Mouse (Mus musculus) naive thymus-derived CD4-positive, alpha-beta T cell, adult 5 months (primary cell): ENCODE measurements around the gene Vmn1r188. TPM values are rescaled to one million over a fixed set of nuclear protein-coding genes. Genes with fewer than 3 reads are reported as not detected.

Experiments used
- polyA plus RNA-seq: library from polyadenylated mRNA; unstranded; fragments of 100-300 nt; shearing (Covaris generic); gene quantifications from one replicate; pipeline ENCODE4 v1.2.1, GENCODE M21; 2017

Vmn1r188 gene
- polyA plus RNA-seq, result not detected

GRCm38 (mm10) chr13:22084140-22084539 lies at the start of gene Vmn1r188:
Gene Vmn1r188, plus strand, starts transcription at chr13:22084440.

GRCm38 (mm10) chr13:22035267-22036148 lies 48.7 kb upstream of the Vmn1r188 start, which contains the start of the genes Hist1h2ah and Hist1h2bk:
Gene Hist1h2ah, minus strand, starts transcription at chr13:22035568.
Gene Hist1h2bk, plus strand, starts transcription at chr13:22035870.

GRCm38 (mm10) chr13:22041142-22041536 lies 43.1 kb upstream of the Vmn1r188 start, which contains the start of gene Hist1h4i:
Gene Hist1h4i, minus strand, starts transcription at chr13:22041362.

GRCm38 (mm10) chr13:22042568-22043502 lies 41.4 kb upstream of the Vmn1r188 start, which contains the start of the genes Hist1h2ag and Hist1h2bj:
Gene Hist1h2ag, minus strand, starts transcription at chr13:22042944.
Gene Hist1h2bj, plus strand, starts transcription at chr13:22043214.

GRCm38 (mm10) chr13:22105724-22106123 lies 21.5 kb downstream of the Vmn1r188 start, which contains the start of gene Vmn1r189:
Gene Vmn1r189, minus strand, starts transcription at chr13:22105824.

Other genes with a start within 250 kb of the Vmn1r188 start
- 0.66 TPM for gene Zfp184, start 139.3 kb upstream of the Vmn1r188 start, polyA plus RNA-seq
- not detected for gene Pom121l2, start 103.2 kb upstream of the Vmn1r188 start, polyA plus RNA-seq
- 0.34 TPM for gene Prss16, start 74.7 kb upstream of the Vmn1r188 start, polyA plus RNA-seq
- not detected for gene Hist1h2ah, start 48.9 kb upstream of the Vmn1r188 start, polyA plus RNA-seq
- gene Hist1h2bk, start 48.6 kb upstream of the Vmn1r188 start, polyA plus RNA-seq, result not detected
- gene Hist1h4i, start 43.1 kb upstream of the Vmn1r188 start, polyA plus RNA-seq, result 10.6 TPM
- gene Hist1h2ag, start 41.5 kb upstream of the Vmn1r188 start, polyA plus RNA-seq, result not detected
- 2.5 TPM for gene Hist1h2bj, start 41.2 kb upstream of the Vmn1r188 start, polyA plus RNA-seq
- not detected for gene Vmn1r189, start 21.4 kb downstream of the Vmn1r188 start, polyA plus RNA-seq
- not detected for gene Vmn1r191, start 99.5 kb downstream of the Vmn1r188 start, polyA plus RNA-seq
- gene Vmn1r192, start 106.7 kb downstream of the Vmn1r188 start, polyA plus RNA-seq, result not detected
- gene Vmn1r193, start 138.7 kb downstream of the Vmn1r188 start, polyA plus RNA-seq, result not detected
- not detected for gene Vmn1r194, start 159.8 kb downstream of the Vmn1r188 start, polyA plus RNA-seq
- not detected for gene Vmn1r195, start 186.1 kb downstream of the Vmn1r188 start, polyA plus RNA-seq
- not detected for gene Vmn1r196, start 205.5 kb downstream of the Vmn1r188 start, polyA plus RNA-seq
- not detected for gene Vmn1r197, start 240.1 kb downstream of the Vmn1r188 start, polyA plus RNA-seq